Mouse (Mus musculus): ENCODE results near the gene Hectd4. TPM values are rescaled to one million over a fixed set of nuclear protein-coding genes. Genes with fewer than 3 reads are reported as not detected.

Gene Hectd4
- polyA plus RNA-seq, 1 experiment: 79.8 TPM

DNA sequence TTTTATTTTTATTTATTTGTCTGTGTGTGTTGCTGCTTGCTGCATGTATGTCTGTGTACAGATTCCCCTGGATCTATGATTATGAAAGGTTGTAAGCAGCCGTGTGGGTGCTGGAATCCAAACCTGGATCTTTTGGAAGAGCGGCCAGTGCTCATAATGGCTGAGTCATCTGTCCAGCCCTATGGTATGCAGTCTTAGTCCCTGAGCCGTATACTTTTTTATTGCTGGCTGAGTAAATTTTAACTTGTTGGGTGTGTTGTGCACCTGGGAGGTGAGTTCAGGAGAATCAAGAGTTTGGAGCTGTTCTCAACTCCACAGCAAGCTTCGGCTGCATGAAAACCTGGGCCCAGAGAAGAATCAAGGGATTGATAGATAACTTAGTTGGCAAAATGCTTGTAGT lies 191.0 kb downstream of the Hectd4 start:
- H3K4me3 ChIP-seq (ENCODE audit: insufficient read depth, low read length): no peak overlapping the region
- no peak overlapping the region for H3K27ac ChIP-seq (ENCODE audit: insufficient read depth, low read length)
- no peaks in the 10 kb centered on the region for H3K4me1 ChIP-seq (ENCODE audit: control insufficient read depth, insufficient read depth, low read length)
- TF ChIP-seq POLR2A (IDR thresholded peaks at IDR 0.05; ENCODE audit: extremely low read depth, insufficient read depth, low read length) (no peak), CTCF (IDR thresholded peaks at IDR 0.05; ENCODE audit: extremely low read depth, insufficient read depth, low read length) (no peak)

Other genes starting within 250 kb of the Hectd4 start
- 256 and 278 TPM in 2 replicates for gene Rph3a, start 210.1 kb upstream of the Hectd4 start, polyA plus RNA-seq (2012; rRNA removed)
- 60.0 and 64.6 TPM in 2 replicates for gene Ptpn11, start 28.8 kb upstream of the Hectd4 start, polyA plus RNA-seq (2012; rRNA removed)
- 394 and 406 TPM in 2 replicates for gene Rpl6, start 15.7 kb upstream of the Hectd4 start, polyA plus RNA-seq (2012; rRNA removed)
- gene Trafd1, start 165.4 kb downstream of the Hectd4 start, polyA plus RNA-seq (2012; rRNA removed): 124 and 134 TPM in 2 replicates
- 21.6 TPM in 2 replicates for gene Naa25, start 177.7 kb downstream of the Hectd4 start, polyA plus RNA-seq (2012; rRNA removed)
- gene Tmem116, start 231.7 kb downstream of the Hectd4 start, polyA plus RNA-seq (2012; rRNA removed): 6.8 and 10.7 TPM in 2 replicates
- gene Erp29, start 232.3 kb downstream of the Hectd4 start, polyA plus RNA-seq (2012; rRNA removed): 92.1 and 101 TPM in 2 replicates